Mouse (Mus musculus): Measurements from ENCODE around the gene Kcnk7.

- TF ChIP-seq GATA1 (IDR thresholded peaks at IDR 0.05; ENCODE audit: borderline replicate concordance, low read length) (no peak), FLI1 (IDR thresholded peaks at IDR 0.05; ENCODE audit: low read length) (no peak)
These were observed 22.9 kb downstream of the Kcnk7 start for GRCm38 (mm10) chr19:5726961-5727578.
